Mouse (Mus musculus) R1 (cell line): ENCODE results near the gene Trpv2.

ENCODE experiments used
- DNase-seq: peaks from one replicate; pipeline ENCODE4 v3.0.0-alpha.2; 2018; ENCODE audit warnings: low read depth, low spot score

The Trpv2 gene

GRCm38 (mm10) chr11:62629352-62630224 is 55.3 kb downstream of the Trpv2 start:
- DNase-seq = peak; percentile 58

GRCm38 (mm10) chr11:62630225-62630821 is 56.0 kb downstream of the Trpv2 start:
- DNase-seq = peak; percentile 61

GRCm38 (mm10) chr11:62631138-62631537 is 56.9 kb downstream of the Trpv2 start:
- DNase-seq = no peak

- DNase-seq = no peak
These were observed 61.1 kb downstream of the Trpv2 start for GRCm38 (mm10) chr11:62635406-62635805.

- DNase-seq = peak; percentile 51
These were observed 62.0 kb downstream of the Trpv2 start for GRCm38 (mm10) chr11:62636105-62636839.

- no peak for DNase-seq
These were observed 62.5 kb downstream of the Trpv2 start for GRCm38 (mm10) chr11:62636840-62637221.

GRCm38 (mm10) chr11:62637401-62637800 is 63.1 kb downstream of the Trpv2 start:
- no peak for DNase-seq

- no peak for DNase-seq
These were observed 63.5 kb downstream of the Trpv2 start for GRCm38 (mm10) chr11:62637806-62638205.

- DNase-seq = no peak
These were observed 64.1 kb downstream of the Trpv2 start for GRCm38 (mm10) chr11:62638402-62638801.

- no peak for DNase-seq
These were observed 66.1 kb downstream of the Trpv2 start for GRCm38 (mm10) chr11:62640378-62640777.

- no peak for DNase-seq
These were observed 67.9 kb downstream of the Trpv2 start for GRCm38 (mm10) chr11:62642023-62642844.

GRCm38 (mm10) chr11:62643011-62643631 is 68.8 kb downstream of the Trpv2 start:
- DNase-seq = no peak

GRCm38 (mm10) chr11:62643681-62644363 is 69.5 kb downstream of the Trpv2 start:
- DNase-seq = peak; percentile 26

GRCm38 (mm10) chr11:62644602-62645336 is 70.5 kb downstream of the Trpv2 start:
- peak; percentile 69 for DNase-seq

GRCm38 (mm10) chr11:62645337-62645675 is 71.0 kb downstream of the Trpv2 start:
- DNase-seq = no peak

GRCm38 (mm10) chr11:62645732-62646494 is 71.6 kb downstream of the Trpv2 start:
- DNase-seq = peak; percentile 93

GRCm38 (mm10) chr11:62646495-62646843 is 72.2 kb downstream of the Trpv2 start:
- no peak for DNase-seq

- DNase-seq = peak; percentile 69
These were observed 72.8 kb downstream of the Trpv2 start for GRCm38 (mm10) chr11:62646958-62647515.
